Mouse (Mus musculus) hindbrain, embryonic 16.5 days (tissue): Measurements from ENCODE around the gene BC052040. TPM values are rescaled to one million over a fixed set of nuclear protein-coding genes. Genes with fewer than 3 reads are reported as not detected.

Experiments
- ATAC-seq: fragments of 200-750 bp; cut with Nextera tagmentation; 2 replicates; pipeline ENCODE4 v1.8.0; 2017; ENCODE audit warnings: moderate TSS enrichment, moderate library complexity
- H3K27ac ChIP-seq: fragments of 300-500 bp; sonication (generic); 2 replicates; pipeline ENCODE4 v1.5.1; 2014; ENCODE audit warnings: low read depth, mild to moderate bottlenecking, control low read depth, low read length, moderate library complexity
- H3K27me3 ChIP-seq: fragments of 300-500 bp; sonication (generic); replicated peaks from 2 replicates; pipeline ENCODE4 v1.6.1; 2014; ENCODE audit warnings: low read length; ENCODE audit not compliant: control insufficient read depth, insufficient read depth
- H3K36me3 ChIP-seq: fragments of 300-500 bp; sonication (generic); 2 replicates; pipeline ENCODE4 v1.6.1; 2014; ENCODE audit warnings: mild to moderate bottlenecking, low read length, moderate library complexity, mixed read lengths; ENCODE audit not compliant: control insufficient read depth, insufficient read depth
- H3K4me1 ChIP-seq: fragments of 300-500 bp; sonication (generic); 2 replicates; pipeline ENCODE4 v1.6.1; 2014; ENCODE audit warnings: low read depth, low read length; ENCODE audit not compliant: control insufficient read depth, insufficient read depth
- H3K4me2 ChIP-seq: fragments of 300-500 bp; sonication (generic); 2 replicates; pipeline ENCODE4 v1.6.1; 2014; ENCODE audit warnings: mild to moderate bottlenecking, low read length, control low read depth, moderate library complexity
- H3K4me3 ChIP-seq: fragments of 300-500 bp; sonication (generic); 2 replicates; pipeline ENCODE4 v1.5.1; 2014; ENCODE audit warnings: mild to moderate bottlenecking, low read length, control low read depth, moderate library complexity
- H3K9ac ChIP-seq: fragments of 300-500 bp; sonication (generic); 2 replicates; pipeline ENCODE4 v1.6.1; 2014; ENCODE audit warnings: low read depth, mild to moderate bottlenecking, control low read depth, low read length, moderate library complexity
- H3K9me3 ChIP-seq: fragments of 300-500 bp; sonication (generic); 2 replicates; pipeline ENCODE4 v1.6.1; 2014; ENCODE audit warnings: mild to moderate bottlenecking, low read length, moderate library complexity; ENCODE audit not compliant: control insufficient read depth
- WGBS: fragments of 180-500 bp; shearing (Covaris S2); extraction: QIAGEN DNeasy Blood & Tissue Kit; methylation state at CpG from one replicate; pipeline ENCODE4 v1.1.7; 2014; 5-methylcytosine and 5-hydroxymethylcytosine counted together
- polyA plus RNA-seq: library from polyadenylated mRNA; unstranded; fragments of >200 nt; fragmentation: Nextera tagmentation; extraction: Ambion mirVana; gene quantifications from 2 replicates; pipeline ENCODE4 v1.2.1, GENCODE M21; 2015

BC052040 gene
- polyA plus RNA-seq, 1 experiment from 2014 or later: 20.5 TPM

DNA sequence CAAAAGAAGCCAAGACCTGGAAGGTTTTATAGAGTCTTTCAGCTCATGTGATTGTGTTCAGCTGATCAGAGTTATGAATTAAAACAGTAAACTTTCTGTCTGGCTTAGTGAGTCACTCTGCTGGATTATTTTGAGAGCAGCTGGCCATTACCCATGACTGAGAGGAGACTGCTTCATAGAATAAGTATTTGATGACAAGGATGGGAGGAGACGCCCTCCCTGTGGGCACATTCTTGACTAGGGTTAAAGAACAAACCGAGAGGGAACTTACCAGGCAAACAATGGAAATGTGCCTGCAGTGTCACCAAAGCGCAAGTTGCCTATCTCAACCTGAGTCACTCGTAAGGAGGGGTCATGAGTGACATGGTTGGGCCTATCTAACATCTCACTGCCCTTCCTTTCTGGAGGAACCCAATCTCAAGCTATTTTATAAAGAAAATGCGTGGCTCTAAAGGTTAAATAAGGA, 199.1 kb downstream of the BC052040 start:
- Histone ChIP-seq H3K9ac (no peak overlapping the region), H3K9me3 (no peaks in the 10 kb centered on the region), H3K4me2 (no peak overlapping the region), H3K27me3 (no peaks in the 10 kb centered on the region), H3K4me3 (no peak overlapping the region), H3K36me3 (no peaks in the 10 kb centered on the region), H3K27ac (no peak overlapping the region), H3K4me1 (no peaks in the 10 kb centered on the region)
- no peak for ATAC-seq
- WGBS: 83% methylated on average over 5 of the region's 5 CpGs

DNA sequence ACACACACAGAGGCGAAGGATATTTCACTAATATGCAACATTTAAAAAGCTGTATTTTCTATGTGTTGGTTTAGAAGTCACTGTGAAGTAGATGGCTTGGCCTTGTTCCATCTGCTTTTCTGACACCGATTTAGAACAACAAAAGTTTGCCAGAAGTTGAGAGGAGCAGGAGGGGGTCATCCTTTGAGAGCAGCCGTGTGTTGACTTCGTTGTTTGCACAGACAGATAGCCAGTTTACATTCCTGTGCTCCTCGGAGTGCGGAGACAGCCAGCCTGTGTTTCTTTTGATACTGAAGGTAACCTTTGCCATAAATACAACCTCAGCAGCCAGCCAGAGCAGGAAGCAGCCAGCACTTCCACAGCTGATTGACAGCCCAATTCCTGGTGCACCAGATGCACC, 204.2 kb downstream of the BC052040 start:
- no peaks in the 10 kb centered on the region for H3K4me1 ChIP-seq
- ATAC-seq: no peak
- H3K27ac ChIP-seq: no peak overlapping the region
- no peaks in the 10 kb centered on the region; the same call in 1 of the 2 replicates for H3K9me3 ChIP-seq
- no peak overlapping the region for H3K4me3 ChIP-seq
- no peaks in the 10 kb centered on the region for H3K36me3 ChIP-seq
- no peak overlapping the region for H3K4me2 ChIP-seq
- H3K27me3 ChIP-seq: no peaks in the 10 kb centered on the region
- WGBS: 34% methylated on average over 6 of the region's 6 CpGs
- H3K9ac ChIP-seq: no peak overlapping the region

DNA sequence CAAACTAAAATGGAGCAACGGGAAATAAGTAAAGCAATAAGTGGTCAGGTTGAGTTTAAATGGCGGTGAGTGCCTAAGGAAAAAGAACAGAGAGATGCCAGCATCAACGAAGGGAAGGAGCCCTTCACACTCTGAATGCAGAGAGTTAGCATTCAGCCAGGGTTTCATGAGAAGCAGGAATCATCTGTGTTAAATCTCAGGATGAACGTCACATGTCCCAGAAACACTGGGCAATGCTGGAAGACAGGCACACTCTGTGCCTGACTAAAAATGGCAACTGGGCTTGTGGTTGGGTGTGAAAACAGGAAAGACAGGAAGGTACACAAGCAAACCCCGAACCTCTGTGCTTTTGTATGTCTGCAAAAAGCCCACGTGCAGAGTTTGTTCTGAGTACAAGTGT, 217.3 kb downstream of the BC052040 start:
- H3K36me3 ChIP-seq: no peaks in the 10 kb centered on the region
- ATAC-seq: no peak

DNA sequence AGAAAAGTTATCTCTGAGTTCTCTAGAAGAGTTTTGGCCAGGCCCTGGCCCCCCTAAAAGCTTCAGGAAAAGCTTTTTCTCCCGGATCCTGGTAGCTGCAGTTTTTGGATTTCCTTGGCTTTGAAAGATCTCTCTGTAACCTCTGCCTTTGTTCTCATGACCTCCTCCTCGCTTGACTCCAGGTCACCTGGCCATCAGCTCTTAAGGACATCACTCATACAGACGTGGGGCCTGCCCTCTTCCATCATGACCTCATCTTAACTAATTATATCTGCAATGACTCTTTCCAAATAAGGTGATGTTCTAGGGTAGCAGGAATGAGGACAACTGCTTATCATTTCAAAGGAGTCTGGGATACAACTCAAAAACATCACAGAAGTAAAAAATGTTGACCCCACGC, 226.9 kb downstream of the BC052040 start:
- Histone ChIP-seq H3K4me1 (peaks cover 4% of the 10 kb centered on the region), H3K27me3 (no peaks in the 10 kb centered on the region), H3K4me3 (no peak overlapping the region), H3K4me2 (no peak overlapping the region), H3K27ac (no peak overlapping the region), H3K9ac (no peak overlapping the region), H3K36me3 (no peaks in the 10 kb centered on the region), H3K9me3 (no peaks in the 10 kb centered on the region)
- 64% methylated on average over 4 of the region's 4 CpGs for WGBS
- no peak for ATAC-seq

More for the DNA sequence above, 217.3 kb downstream of the BC052040 start:
- no peaks in the 10 kb centered on the region for H3K27me3 ChIP-seq
- no peaks in the 10 kb centered on the region for H3K4me1 ChIP-seq
- H3K9ac ChIP-seq: no peak overlapping the region
- no peak overlapping the region for H3K27ac ChIP-seq
- H3K4me2 ChIP-seq: no peak overlapping the region
- H3K4me3 ChIP-seq: no peak overlapping the region
- no peaks in the 10 kb centered on the region for H3K9me3 ChIP-seq
- WGBS: 80% methylated on average over 6 of the region's 6 CpGs

DNA sequence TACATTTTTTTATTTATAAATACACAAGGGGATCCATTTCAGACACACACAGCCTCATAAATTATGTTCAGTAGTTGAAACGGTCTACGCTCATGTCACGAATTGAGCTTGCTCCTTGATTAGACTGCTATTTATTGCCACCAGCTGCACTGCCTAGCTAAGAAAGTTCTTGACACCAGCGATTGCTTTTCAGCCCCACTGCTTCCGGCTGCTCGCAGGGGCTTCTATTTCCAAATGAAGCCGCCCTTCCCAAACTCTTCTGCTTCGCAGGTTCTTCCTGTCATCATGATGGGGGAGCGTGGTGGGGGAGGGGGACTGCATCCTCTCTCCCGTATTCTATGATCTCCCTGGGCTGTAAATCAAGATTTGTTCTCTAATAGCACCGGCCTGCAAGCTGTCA, 231.8 kb downstream of the BC052040 start:
- ATAC-seq: peak; percentile 56; the same call in 1 of the 2 replicates
- Histone ChIP-seq H3K27me3 (no peaks in the 10 kb centered on the region), H3K9ac (no peak overlapping the region), H3K27ac (no peak overlapping the region; the same call in 1 of the 2 replicates), H3K4me3 (no peak overlapping the region; the same call in 1 of the 2 replicates), H3K4me1 (peaks cover 11% of the 10 kb centered on the region), H3K9me3 (no peaks in the 10 kb centered on the region), H3K4me2 (peak overlapping the region; percentile 38), H3K36me3 (no peaks in the 10 kb centered on the region)
- 39% methylated on average over 11 of the region's 11 CpGs for WGBS

DNA sequence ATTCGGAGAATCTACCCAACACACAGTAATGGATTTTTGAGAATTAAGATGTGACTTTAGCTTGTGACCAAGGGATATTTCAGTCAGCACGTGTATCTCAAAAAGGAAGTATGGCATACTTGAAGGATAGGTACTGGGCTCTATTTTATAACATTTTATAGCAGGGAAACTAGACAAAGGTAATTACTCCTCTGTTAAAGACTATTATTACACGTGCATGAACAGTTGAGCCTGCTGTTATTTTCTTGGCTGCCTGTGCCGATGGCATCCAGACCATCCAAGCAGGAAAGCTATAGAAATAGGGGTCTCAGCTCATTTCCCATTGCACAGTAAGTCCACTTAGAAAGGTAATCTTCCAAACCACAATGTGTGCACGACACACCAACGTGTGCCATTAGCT, 232.2 kb downstream of the BC052040 start:
- ATAC-seq: no peak; the same call in 1 of the 2 replicates
- Histone ChIP-seq H3K4me2 (peak overlapping the region; percentile 38), H3K4me1 (peaks cover 11% of the 10 kb centered on the region), H3K27me3 (no peaks in the 10 kb centered on the region), H3K4me3 (no peak overlapping the region; the same call in 1 of the 2 replicates), H3K9ac (no peak overlapping the region), H3K27ac (no peak overlapping the region; the same call in 1 of the 2 replicates), H3K9me3 (no peaks in the 10 kb centered on the region), H3K36me3 (no peaks in the 10 kb centered on the region)
- WGBS: 54% methylated on average over 6 of the region's 6 CpGs

DNA sequence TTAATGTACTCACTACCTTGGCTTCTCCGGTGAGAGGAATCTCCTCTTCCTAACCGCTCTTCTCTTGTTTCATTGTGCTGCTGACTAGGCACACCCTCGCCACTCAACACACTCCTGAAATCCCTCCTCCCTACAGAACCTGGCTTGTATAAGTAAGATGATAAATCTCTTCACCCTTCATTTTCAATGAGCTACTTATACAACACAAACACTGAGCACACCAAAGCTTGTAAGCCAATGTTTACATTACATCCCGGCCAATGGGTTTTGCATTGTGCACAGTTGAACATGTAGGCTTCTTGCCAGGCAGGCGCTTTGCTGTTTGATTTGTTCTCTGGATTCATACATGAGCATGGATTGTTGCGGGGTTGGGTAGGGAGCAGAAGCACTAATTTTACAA, 236.4 kb downstream of the BC052040 start:
- H3K4me3 ChIP-seq: no peak overlapping the region
- H3K27me3 ChIP-seq: no peaks in the 10 kb centered on the region
- WGBS: 89% methylated on average over 6 of the region's 6 CpGs
- no peaks in the 10 kb centered on the region for H3K36me3 ChIP-seq
- no peaks in the 10 kb centered on the region; the same call in 1 of the 2 replicates for H3K9me3 ChIP-seq
- no peak overlapping the region for H3K27ac ChIP-seq
- no peak for ATAC-seq
- peaks cover 9% of the 10 kb centered on the region for H3K4me1 ChIP-seq
- H3K9ac ChIP-seq: no peak overlapping the region
- no peak overlapping the region for H3K4me2 ChIP-seq

DNA sequence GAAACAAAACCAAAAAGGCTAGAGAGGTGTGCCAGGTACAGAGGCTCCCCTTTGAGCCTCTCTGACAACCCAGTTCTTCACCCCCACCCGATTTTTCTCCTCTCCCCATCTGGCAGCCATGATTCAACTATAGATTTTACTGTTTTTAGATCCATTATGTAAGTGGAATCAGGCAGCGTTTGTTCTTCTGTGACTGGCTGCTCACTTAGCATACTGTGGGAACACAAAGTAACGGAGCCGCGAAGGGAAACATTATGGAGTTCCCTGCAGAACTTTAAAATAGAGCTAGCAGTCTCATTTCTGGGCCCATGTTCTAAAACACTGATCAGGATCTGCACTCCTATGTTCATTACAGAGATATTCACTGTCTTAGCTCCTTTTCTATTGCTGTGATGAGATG, 240.8 kb downstream of the BC052040 start:
- no peak overlapping the region for H3K27ac ChIP-seq

More for the DNA sequence above, 240.8 kb downstream of the BC052040 start:
- Histone ChIP-seq H3K36me3 (no peaks in the 10 kb centered on the region), H3K9ac (no peak overlapping the region), H3K4me2 (no peak overlapping the region), H3K9me3 (no peaks in the 10 kb centered on the region; the same call in 1 of the 2 replicates), H3K4me3 (no peak overlapping the region), H3K27me3 (no peaks in the 10 kb centered on the region), H3K4me1 (no peaks in the 10 kb centered on the region)
- 87% methylated on average over 5 of the region's 5 CpGs for WGBS
- no peak for ATAC-seq
